Comparison of ENCODE assay signal across 23 mouse cellular contexts in genomic region chr19:44437975-44438374, GRCm38 (mm10). TPM values are rescaled to one million over a fixed set of nuclear protein-coding genes. Genes with fewer than 3 reads are reported as not detected.
"Had no signal": no experiment of that assay in that cellular context is flagged by ENCODE, and none has a peak within 500 bp of the region (broad histone marks: within the 10 kb centered on the region; RNA-seq: fewer than 3 reads in every experiment).

No protein-coding gene starts in this region.

- H3K27me3 ChIP-seq: lung, embryonic 15.5 days; midbrain, embryonic 13.5 days; midbrain, embryonic 15.5 days; neural tube, embryonic 13.5 days; neural tube, embryonic 15.5 days had no signal

- H3K4me1 ChIP-seq: liver, embryonic 15.5 days; lung, embryonic 15.5 days; megakaryocyte, embryonic 14.5 days; midbrain, embryonic 13.5 days; midbrain, embryonic 15.5 days; neural tube, embryonic 13.5 days; neural tube, embryonic 15.5 days had no signal

- H3K4me3 ChIP-seq: liver, embryonic 15.5 days; lung, embryonic 15.5 days; megakaryocyte, embryonic 14.5 days; midbrain, embryonic 13.5 days; midbrain, embryonic 15.5 days; neural tube, embryonic 13.5 days; neural tube, embryonic 15.5 days had no signal

- H3K36me3 ChIP-seq: liver, embryonic 15.5 days; lung, embryonic 15.5 days; midbrain, embryonic 13.5 days; midbrain, embryonic 15.5 days; neural tube, embryonic 13.5 days; neural tube, embryonic 15.5 days had no signal

- H3K27ac ChIP-seq: liver, embryonic 15.5 days; lung, embryonic 15.5 days; macrophage; midbrain, embryonic 13.5 days; midbrain, embryonic 15.5 days; neural tube, embryonic 13.5 days; neural tube, embryonic 15.5 days had no signal

- DNase-seq: liver, postnatal 0 days; lung, adult 2 months; lung, postnatal 10 days; lung, postnatal 36 days; retina, postnatal 1 day; right cerebral cortex, adult 18-20 months; right cerebral cortex, postnatal 25 days; right cerebral cortex, postnatal 4 days; spleen, adult 18-20 months; thymus, postnatal 14 days; thymus, postnatal 36 days had no signal

- H3K9me3 ChIP-seq: liver, embryonic 15.5 days; lung, embryonic 15.5 days; megakaryocyte, embryonic 14.5 days; midbrain, embryonic 13.5 days; midbrain, embryonic 15.5 days; neural tube, embryonic 13.5 days; neural tube, embryonic 15.5 days had no signal

RNA-seq across cellular contexts. Expression of gene Wnt8b, which starts 55.3 kb away (rescaled TPM):
- total RNA-seq: megakaryocyte progenitor cell, adult 5-6 weeks; monocyte, adult 5-6 weeks had no signal
- polyA plus RNA-seq: liver, embryonic 15.5 days; liver, postnatal 0 days; lung, adult 2 months; lung, embryonic 15.5 days; macrophage; small intestine, adult 2 months; stomach, embryonic 16.5 days had no signal
